Mouse (Mus musculus) c-Kit-negative CD71-positive TER-119-positive erythroid progenitor cells, embryonic 14.5 days (primary cell): Measurements from ENCODE around the gene Odf4.
A peak's percentile ranks its signal among the peaks of the same experiment; 100 is the strongest.
"Not testable (repeated sequence)": the region's sequence is repeated elsewhere in the genome, so short reads cannot be mapped to it uniquely, and the experiment has no call there.

Experiments
- DNase-seq: peaks from one replicate; pipeline ENCODE4 v3.0.0-alpha.2; 2013; ENCODE audit warnings: low read depth, low spot score

The Odf4 gene

DNA sequence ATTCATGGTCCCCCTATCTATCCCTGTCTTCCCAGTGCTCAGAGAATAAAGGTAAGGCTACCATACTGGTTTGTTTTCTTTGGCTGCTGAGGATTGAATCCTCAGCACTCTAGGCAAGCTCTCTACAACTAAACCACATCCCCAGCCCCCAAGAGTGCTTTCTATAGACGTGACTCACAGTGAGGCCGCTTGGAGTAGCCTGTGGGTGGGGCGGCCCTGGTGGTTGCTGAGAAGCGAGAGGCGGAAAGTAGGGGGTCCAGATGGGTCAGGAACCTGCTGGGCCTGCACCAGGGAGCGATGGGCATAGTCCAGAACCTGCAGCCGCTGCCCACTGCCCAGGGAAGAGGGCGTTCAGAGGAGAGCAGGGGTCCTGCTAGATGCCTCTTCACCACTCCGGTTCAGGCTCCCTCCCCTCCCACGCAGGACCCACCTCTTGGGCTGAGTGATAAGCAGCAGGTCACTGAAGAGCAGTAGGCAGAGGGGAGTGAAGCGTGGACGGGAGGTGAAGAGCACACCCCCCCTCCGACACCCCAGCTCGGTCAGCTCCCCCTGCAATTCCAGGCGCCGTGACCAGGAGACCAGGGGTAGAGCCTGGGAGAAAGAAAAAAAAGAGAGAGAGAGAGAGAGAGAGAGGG, 20.0 kb upstream of the Odf4 start:
- DNase-seq, result no peak

DNA sequence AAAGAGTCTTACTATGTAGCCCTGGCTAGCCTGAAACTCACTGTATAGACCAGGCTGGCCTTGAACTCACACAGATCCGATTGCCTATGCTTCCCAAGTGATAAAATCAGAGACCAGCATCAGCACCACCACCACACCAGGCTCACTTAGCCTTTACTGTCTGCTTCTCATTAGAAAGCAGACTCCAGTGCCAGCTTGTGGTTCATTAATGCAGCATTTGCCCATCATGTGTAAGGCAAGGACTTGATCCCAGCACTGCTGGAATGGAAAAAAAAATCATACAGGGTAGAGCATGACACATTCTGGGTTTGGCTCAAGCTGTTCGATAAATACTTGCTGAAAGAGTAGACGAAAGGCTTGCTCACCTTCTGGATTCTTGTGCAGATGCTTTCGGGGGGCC, 19.1 kb upstream of the Odf4 start:
- DNase-seq, result no peak

DNA sequence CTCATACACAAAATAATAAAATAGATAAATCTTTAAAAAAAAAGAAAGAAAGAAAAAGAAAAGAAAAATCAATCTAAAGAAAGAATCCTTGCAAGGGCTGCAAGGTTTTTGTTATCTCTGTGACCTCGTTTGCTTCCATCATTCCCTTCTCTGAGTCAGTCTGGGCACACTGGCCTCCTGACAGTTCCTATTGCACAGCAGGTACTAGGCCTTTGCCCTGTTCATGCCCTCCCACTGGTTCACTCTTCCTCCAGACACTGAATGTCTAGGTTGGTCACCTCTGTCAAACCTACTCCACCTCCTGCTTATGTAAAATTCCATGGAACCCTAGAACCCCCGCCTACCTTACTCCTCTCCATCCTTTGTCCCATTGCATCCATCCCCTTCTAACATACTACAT, 18.4 kb upstream of the Odf4 start:
- no peak for DNase-seq

DNA sequence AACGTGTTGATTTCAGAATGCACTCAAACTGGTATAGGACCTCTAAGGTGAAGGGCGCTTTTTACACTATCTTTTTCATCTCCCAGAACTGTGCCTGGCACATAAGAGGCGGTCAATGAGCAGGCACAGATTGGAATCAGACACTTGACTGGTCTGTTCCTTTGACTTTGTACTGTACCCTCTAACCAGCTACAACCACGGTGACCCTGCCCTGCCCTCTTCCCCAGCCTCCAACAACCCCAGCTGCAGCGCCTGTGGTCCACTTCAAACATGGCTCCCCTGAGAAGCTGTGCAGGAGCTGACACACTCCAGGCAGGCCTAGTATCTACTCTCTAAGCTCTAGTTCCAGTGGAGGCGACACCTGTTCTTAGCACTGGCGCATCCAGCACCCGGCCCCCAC, 15.8 kb upstream of the Odf4 start:
- DNase-seq, result no peak

DNA sequence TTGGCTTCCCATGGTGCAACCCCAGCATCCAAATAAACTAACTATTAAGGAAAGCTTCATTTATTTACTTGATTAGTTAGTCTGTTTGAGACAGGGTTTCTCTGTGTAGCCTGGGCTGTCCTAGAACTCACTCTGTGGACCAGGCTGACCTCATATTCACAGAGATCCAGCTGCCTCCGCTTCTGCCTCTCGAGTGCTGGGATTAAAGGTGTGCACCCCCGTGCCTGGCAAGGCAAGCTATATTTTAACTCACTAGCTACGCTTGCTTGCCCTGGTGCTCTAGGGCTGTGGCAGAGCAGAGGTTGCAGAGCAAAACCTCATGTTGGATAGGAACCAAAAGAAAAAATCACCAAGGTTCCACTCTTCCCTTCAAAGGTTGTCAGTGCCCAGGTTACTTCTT, 13.6 kb upstream of the Odf4 start:
- DNase-seq, result no peak

DNA sequence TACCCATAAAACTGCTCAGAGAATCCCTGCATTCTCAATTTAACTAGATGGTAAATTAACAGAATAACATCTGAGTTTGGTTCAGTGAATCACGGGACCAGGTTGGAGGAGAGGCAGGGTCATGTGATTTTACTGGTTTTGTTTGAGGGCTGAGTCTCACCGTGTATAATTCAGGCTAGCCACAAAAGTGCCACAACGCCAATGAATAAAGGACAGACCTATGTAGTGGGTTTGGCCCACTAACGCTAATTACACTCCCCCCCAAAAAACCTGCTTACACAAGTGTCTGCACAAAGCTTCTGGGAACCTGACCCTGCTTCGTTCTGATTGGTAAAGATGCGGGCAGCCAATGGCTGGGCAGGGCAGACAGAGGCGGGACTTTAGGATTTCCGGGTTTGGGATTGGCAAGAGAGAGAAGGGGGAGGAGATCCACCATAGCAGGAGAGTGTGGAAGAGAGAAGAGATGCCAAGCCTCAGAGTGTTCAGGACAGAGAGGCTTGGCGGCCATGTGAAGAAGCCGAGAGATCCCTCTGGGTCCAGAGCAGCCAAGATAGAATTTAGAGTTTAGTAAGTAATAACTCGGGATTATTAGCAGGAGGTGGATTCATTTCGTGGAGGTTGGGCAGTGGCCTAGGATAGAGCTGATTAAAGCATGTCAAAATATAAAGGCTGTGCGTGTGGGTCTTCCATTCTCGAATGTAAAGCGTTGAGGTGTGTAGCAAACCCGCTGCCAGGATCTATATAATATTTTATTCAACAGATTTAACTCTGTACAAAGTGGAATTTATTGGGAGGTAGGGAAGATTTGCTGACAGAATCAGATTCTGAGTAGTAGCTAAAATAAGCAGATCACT, 12.8 kb upstream of the Odf4 start:
- peak; percentile 64 for DNase-seq

DNA sequence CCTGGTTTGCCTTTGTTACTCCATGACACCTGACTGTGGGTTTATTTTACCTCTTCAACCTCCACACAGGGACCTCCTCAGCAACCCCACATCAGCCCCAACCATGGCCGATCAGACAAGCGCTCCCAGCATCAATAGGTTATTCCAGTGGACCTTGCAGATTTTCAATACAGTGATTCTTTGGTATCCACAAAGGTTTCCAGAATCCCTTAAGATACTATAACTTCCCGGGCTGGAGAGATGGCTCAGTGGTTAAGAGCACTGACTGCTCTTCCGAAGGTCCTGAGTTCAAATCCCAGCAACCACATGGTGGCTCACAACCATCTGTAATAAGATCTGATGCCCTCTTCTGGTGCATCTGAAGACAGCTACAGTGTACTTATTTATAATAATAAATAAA, 10.1 kb upstream of the Odf4 start:
- not testable (repeated sequence) for DNase-seq

DNA sequence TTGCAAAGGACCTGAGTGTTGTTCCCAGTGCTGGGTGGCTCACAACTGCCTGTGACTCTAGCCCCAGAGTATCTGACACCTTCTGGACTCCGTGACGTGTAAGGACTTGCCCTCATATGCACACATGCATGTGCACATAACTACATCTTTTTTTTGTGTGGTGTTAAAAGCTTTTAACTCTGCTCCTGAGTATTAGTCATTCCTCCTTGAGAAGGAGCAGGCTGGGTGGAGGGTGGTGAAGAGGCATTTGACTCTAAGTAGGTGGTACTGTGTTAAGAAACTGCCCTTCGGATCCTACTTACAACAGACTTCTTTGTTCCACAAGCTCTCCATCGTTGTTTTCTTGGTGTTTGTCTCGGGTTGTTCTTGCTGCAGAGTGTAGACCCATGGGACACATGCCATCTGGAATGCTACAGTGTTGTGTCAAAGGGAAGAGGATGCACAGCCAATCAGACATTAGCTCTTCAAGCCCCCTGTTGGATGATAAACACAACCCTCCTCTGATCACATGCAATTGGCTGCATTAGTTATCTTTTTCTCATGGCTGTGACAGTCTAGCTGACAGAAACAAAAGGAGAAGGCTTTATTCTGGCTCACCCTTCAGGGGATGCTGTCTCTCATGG, 7.1 kb upstream of the Odf4 start:
- DNase-seq, result no peak

DNA sequence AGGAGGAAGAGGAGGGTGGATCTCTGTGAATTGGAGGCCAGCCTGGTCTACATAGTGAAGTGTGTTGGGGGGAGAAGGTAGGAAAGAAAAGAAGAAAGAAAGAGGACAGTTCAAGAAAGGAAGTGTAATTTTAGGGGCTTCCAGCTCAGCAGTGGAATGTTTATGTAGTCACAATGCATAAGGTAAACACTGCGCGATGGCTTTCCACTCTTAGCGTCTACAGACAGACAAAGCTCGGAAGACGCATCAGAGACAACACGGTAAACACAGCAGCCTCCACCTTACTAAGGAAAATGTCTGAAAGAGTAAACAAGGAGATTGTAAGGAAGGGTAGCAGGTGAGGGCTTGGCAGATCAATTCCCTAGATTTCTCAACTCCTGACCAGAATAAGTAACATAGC, 3.1 kb upstream of the Odf4 start:
- DNase-seq, result no peak

DNA sequence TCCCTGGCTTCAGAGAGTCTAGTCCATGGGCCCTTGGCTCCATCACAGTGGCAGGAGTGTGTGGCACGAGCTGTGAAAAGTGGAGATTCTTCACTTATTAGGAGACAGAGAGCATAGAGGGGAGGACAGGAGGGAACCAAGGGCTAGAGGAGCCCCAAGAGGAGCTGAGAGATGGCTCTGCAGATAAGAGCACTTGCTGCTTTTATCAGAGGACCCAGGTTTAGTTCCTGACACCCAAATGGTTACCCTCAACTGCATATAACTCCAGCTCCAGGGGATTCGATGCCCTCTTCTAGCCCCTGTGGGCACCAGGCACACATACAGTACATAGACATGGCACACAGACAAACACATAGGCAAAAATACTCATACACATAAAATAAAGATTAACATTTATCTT, 2.1 kb downstream of the Odf4 start:
- no peak for DNase-seq

DNA sequence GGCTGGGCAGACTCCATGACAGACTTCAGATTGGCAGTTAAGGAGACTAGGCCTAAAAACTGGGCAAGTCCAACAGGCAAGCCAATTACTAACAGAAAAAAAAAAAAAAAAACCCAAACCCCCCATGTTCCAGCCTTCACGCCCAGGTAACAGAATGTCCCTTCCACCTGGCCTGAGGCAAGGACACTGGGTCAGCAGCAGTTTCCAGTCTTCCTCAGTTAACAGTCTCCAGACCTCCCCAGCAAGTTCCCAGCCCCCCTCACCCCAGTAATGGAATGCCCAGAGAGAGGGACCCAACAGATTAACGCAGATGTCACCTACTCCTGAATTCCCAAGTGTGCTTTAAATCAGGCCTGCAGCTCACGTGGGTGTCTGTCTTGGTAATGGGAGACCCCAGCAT, 3.7 kb downstream of the Odf4 start:
- no peak for DNase-seq

DNA sequence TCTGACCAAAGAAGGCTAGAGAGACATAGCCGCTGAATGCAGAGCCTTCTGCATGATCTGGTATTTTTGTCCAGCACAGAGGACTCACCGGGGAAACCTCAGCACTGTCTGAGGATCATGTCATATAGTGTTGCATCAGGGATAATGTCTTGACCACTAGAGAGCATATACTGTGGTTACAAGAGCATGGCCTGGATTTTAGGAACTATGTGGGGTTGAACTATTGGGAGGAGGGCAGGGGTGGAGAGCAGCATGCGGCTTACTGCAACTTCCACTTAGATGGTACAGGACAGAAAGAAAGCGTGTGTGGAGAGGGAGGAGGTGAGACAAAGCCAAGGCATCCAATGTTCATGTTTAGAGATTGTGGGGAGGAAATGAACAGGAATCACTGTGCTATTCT, 12.3 kb downstream of the Odf4 start:
- DNase-seq, result no peak

DNA sequence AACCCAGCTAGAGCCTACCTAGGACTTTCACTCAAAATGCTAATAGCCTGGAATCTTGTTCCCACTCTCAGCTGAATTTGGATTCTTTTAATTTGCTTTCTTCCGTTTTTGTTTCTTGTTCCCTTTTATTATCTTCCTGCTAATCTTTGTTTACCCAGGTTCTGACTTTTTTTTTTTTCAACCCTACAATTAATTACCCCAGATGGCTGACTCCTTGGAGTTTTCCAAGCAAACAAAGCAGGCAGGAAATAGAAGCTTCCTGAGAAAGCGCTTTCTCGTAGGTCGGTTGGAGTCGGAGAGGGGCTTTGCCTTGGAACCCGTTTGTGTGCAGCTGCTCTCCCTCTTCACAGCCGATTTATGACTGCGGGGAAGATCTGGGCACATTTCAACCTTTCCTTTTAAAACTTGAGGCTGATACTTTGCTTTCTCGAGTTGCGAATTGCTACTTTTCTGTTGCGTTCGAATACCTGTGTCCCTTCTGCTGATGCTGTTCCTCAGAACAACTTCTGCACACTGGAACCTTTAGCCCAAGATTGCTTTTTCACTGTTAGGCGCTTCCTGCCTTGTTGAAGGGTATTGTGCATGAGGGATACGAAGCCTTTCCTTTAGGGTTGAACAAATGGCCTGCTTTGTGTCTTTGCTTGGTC, 15.2 kb downstream of the Odf4 start:
- no peak for DNase-seq

DNA sequence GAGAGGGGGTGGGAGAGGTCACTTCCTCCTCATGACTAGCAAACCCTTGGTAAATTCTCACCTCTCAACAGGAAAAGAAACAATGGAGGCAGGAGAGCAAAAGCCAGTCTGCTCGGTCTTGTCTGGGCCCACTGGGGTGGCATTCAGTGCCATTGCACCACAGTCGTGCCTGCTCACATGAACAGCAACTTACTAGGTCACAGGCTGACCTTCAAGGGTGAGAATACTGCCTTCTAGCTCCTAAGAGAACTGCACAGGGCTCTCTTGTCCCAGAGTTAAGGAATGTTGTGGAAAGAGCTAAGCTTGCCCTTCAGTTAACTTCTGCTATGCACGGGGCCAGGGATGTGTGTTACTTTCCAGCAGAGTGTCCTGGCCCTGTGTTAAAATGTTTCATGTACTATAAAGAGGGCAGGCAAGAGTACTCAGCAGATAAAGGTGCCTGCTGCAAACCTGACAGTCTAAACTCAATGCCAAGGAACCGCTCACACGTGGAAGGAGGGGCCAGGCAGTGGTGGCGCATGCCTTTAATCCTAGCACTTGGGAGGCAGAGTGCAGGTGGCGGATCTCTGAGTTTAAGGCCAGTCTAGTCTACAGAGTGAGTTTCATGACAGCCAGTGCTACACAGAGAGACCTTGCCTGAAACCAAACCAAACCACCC, 17.9 kb downstream of the Odf4 start:
- DNase-seq, result no peak

DNA sequence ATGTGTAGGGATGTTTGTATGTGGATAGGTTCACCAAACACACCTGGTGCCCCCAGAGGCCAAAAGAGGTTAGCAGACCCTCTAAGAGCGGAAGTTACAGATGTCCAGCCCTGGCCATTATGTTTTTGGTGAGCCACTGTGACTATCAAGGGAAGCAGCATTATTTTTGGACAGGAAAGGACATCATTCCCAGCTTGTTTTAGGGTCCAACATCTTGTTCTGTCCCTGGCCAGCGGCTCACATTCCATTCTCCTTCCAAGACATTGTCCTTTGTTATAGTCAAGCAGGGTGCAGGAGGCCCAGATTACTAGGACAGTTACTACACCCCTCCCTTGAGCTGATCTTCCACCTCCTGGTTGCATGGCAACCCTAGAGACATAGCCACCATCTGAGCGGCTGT, 19.6 kb downstream of the Odf4 start:
- no peak for DNase-seq

DNA sequence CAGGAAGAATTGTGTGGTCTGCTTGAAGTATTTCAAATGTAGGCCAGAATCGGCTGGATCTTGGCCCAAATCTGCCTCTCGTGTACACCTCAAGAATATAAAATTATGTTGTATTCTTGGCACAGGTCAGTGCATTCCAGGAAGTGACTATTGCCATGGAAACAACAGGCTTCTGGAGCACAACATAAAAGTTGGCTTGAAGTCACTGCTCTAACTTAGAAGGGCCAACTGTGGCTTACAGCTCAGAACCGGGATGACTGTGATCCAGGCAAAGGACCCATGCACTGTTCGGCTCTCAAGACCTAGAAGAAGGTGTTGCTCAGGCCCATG, 20.5 kb downstream of the Odf4 start:
- DNase-seq, result no peak

DNA sequence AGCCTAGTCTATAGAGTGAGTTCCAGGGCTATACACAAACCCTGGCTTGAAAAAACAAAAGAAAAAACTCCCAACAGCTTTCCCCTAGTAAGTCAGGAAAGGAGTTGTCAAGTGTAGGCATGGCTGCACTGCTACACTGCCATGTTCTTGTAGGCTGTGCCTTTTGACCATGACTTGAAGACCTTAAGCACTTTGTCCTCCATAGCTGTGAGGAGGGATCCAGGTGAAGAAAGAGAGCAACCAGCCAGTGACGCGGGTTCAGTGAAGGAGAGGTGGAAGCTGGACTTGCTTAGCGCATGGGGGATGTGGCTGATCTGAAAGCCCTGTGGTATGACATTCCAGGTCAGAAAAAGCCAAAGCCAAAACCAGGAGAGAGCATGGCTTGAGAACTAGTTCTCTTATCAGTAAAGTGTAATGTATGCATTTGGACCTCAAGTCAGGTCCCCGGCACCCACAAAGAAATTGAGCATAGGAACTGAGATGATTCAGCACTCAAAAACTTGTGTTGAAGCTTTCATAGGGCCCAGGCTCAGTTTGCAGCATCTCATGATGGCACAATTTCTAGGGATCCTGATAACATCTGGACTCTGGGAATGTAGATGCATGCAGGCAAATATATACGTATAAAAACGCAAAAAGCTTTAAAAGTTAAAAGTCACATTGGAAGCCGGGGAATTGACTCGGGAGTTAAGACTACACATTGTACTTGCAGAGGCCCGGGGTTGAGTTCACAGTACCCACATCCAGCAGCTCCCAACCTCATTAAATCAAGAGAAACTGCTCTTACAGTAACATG, 21.0 kb downstream of the Odf4 start:
- no peak for DNase-seq

DNA sequence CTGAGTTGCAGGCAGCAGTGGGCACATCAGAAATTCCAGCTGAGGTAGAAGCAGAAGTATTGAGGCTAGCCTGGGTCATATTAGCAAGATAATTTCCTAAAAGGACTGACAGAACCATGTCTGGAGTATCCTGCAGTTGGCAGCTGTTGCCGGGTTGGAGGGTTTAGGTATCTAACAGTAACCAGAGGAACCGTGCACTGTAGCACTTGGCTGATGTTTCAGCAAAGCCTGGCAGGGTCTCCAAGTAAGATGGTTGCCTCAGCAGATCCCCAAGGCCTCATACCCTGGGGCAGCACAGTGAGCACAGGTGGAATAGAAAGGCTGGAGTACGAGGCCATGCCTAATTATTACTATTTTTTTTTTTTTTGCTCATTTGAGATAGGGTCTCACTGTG, 21.7 kb downstream of the Odf4 start:
- no peak for DNase-seq

DNA sequence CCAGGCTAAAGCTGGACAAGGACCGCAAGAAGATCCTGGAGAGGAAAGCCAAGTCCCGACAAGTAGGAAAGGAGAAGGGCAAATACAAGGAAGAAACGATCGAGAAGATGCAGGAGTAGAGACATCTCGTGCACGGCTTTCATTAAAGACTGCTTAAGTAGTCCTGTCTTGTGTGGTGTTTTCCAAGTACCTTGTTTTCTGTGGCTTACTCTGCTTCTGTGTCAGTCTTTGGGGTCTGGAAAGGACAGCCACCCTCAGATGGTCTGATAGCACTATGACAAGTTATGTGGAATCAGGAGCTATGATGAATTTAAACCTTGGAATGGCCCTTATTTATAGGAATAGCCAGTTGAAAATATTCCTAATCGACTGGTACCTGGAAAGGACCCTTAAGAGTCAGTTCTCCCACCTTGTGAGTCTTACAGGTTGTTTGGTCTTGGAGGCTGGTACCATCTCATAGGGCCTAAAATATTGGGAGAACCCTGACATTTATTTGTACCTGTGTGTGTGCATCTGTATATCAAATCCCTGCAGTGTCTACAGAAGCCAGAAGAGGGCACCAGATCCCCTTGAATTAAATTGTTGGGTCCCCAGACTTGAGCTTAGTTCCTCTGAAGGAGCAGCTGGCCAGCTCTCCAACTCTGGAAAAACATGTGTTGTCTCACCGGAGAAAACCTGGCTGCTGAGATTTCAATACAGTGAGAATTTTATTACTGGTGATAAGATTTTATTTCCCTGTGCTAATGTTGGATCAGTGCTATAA, 22.3 kb downstream of the Odf4 start:
- DNase-seq, result no peak

DNA sequence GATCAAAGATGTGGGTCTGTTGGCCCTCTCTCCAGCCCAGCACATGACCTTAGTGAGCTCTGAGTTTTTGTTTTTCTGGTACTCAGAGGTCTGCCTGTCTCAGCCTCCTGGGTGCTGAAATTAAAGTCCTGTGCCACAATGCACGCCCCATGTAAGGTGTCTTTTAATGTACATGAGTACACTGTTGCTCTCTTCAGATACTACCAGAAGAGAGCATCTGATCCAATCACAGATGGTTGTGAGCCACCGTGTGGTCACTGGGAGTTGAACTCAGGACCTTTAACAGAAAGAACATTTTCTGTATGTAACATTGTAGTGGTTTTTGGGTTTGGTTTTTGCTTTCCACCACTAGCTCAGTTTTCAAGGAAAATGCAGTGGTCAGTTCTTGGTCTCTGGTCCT, 23.1 kb downstream of the Odf4 start:
- DNase-seq, result no peak

DNA sequence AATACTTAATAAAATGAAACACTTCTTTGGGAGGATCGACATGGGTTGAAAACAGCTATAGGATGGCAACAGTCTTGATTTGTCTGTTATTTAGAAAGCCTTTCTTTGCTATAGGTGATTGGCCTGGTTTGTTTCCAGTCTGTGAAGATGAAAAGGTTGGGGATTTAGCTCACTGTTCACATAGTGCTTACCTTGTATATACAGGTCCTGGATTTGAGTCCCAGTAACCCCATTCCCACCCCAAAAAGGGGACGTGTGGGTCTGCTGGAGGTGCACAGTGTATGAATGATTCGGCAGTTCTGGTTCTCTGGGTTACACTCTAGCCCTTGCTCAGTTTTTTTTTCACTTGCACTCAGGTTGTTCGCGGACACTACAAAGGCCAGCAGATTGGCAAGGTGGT, 24.1 kb downstream of the Odf4 start:
- DNase-seq, result no peak
